Mouse (Mus musculus) ES-Bruce4 (cell line): ENCODE measurements around the gene Olfr183.

Experiments
- CTCF ChIP-seq: IDR thresholded peaks from one replicate; pipeline ENCODE4 v1.8.1; 2011; ENCODE audit warnings: low read depth, low read length
- POLR2A ChIP-seq: IDR thresholded peaks from one replicate; pipeline ENCODE4 v1.8.1; 2011; ENCODE audit warnings: low read length; ENCODE audit not compliant: insufficient read depth

GRCm38 (mm10) chr16:59007146-59007545 is 12.0 kb downstream of the Olfr183 start:
- TF ChIP-seq POLR2A: no peak
- TF ChIP-seq CTCF: no peak
